ENCODE assay signal across 12 mouse cellular contexts in genomic region chr7:133177179-133177575, GRCm38 (mm10). TPM values are rescaled to one million over a fixed set of nuclear protein-coding genes. Genes with fewer than 3 reads are reported as not detected.
DNase-seq lines count a peak whose midpoint lies in the region; ATAC-seq and TF ChIP-seq lines count a peak whose summit lies in the region.
"Had no signal": no experiment of that assay in that cellular context is flagged by ENCODE, and none has a peak within 500 bp of the region (broad histone marks: within the 10 kb centered on the region; RNA-seq: fewer than 3 reads in every experiment).

No protein-coding gene starts in this region.

- 54% methylated on average over 4 of the region's 4 CpGs for WGBS in intestine, embryonic 14.5 days
- 60% methylated on average over 4 of the region's 4 CpGs for WGBS in intestine, embryonic 15.5 days
- WGBS in lung, embryonic 16.5 days = 51% methylated on average over 4 of the region's 4 CpGs
- WGBS in liver, postnatal 0 days (ENCODE audit: insufficient replicate concordance) = 70% methylated on average over 4 of the region's 4 CpGs

- H3K4me2 ChIP-seq in intestine, embryonic 14.5 days (ENCODE audit: low read length) = no peak overlapping the region
- H3K4me2 ChIP-seq in intestine, embryonic 15.5 days (replicated peaks) = no peak overlapping the region
- H3K4me2 ChIP-seq in lung, embryonic 16.5 days (ENCODE audit: low read depth, low read length) = peak overlapping the region; percentile 21; the same call in 1 of the 2 replicates
- no peak overlapping the region for H3K4me2 ChIP-seq in liver, postnatal 0 days (ENCODE audit: low read depth, low read length)
- H3K4me2 ChIP-seq: forebrain, embryonic 12.5 days; hindbrain, embryonic 12.5 days; limb, embryonic 13.5 days had no signal

- H3K4me3 ChIP-seq in intestine, embryonic 14.5 days (ENCODE audit: low read depth, low read length) = no peak overlapping the region
- H3K4me3 ChIP-seq in intestine, embryonic 15.5 days (replicated peaks) = no peak overlapping the region
- no peak overlapping the region for H3K4me3 ChIP-seq in lung, embryonic 16.5 days (ENCODE audit: low read length)
- H3K4me3 ChIP-seq in liver, postnatal 0 days (ENCODE audit: low read depth, low read length) = no peak overlapping the region
- H3K4me3 ChIP-seq: forebrain, embryonic 12.5 days; hindbrain, embryonic 12.5 days; limb, embryonic 13.5 days had no signal

- H3K4me1 ChIP-seq in intestine, embryonic 14.5 days (replicated peaks; ENCODE audit: control insufficient read depth, insufficient read depth, low read length) = peaks cover 2% of the 10 kb centered on the region; the same call in 1 of the 2 replicates
- H3K4me1 ChIP-seq in intestine, embryonic 15.5 days (replicated peaks) = no peaks in the 10 kb centered on the region; the same call in 1 of the 2 replicates
- H3K4me1 ChIP-seq in lung, embryonic 16.5 days (replicated peaks; ENCODE audit: control insufficient read depth, insufficient read depth, low read length) = peaks cover 15% of the 10 kb centered on the region
- H3K4me1 ChIP-seq in liver, postnatal 0 days (ENCODE audit: insufficient read depth) = no peaks in the 10 kb centered on the region
- H3K4me1 ChIP-seq: forebrain, embryonic 12.5 days; hindbrain, embryonic 12.5 days had no signal

- H3K9ac ChIP-seq in intestine, embryonic 14.5 days (ENCODE audit: low read length) = no peak overlapping the region
- H3K9ac ChIP-seq in intestine, embryonic 15.5 days = no peak overlapping the region
- no peak overlapping the region for H3K9ac ChIP-seq in lung, embryonic 16.5 days (ENCODE audit: low read length)
- H3K9ac ChIP-seq in liver, postnatal 0 days (replicated peaks) = no peak overlapping the region
- H3K9ac ChIP-seq: forebrain, embryonic 12.5 days; hindbrain, embryonic 12.5 days; limb, embryonic 13.5 days had no signal

- no peak for ATAC-seq in cerebellum, adult (ENCODE audit: insufficient number of reproducible peaks, low FRiP score, low TSS enrichment)
- ATAC-seq in intestine, embryonic 14.5 days (replicated peaks; ENCODE audit: low FRiP score, low TSS enrichment, low read depth) = no peak; the same call in 1 of the 2 replicates
- no peak for ATAC-seq in intestine, embryonic 15.5 days
- no peak; the same call in 1 of the 2 replicates for ATAC-seq in lung, embryonic 16.5 days (ENCODE audit: low read depth)
- no peak for ATAC-seq in liver, postnatal 0 days
- ATAC-seq in frontal cortex, adult (ENCODE audit: low TSS enrichment) = no peak

- H3K27ac ChIP-seq in intestine, embryonic 14.5 days (ENCODE audit: low read depth) = peak overlapping the region; percentile 57
- no peak overlapping the region for H3K27ac ChIP-seq in intestine, embryonic 15.5 days
- H3K27ac ChIP-seq in lung, embryonic 16.5 days (ENCODE audit: low read length) = peak overlapping the region; percentile 66
- H3K27ac ChIP-seq in liver, postnatal 0 days (ENCODE audit: low read depth) = 0 out of 2 replicates have a peak overlapping the region, but pooled peaks have one; percentile 44
- H3K27ac ChIP-seq: forebrain, embryonic 12.5 days; hindbrain, embryonic 12.5 days; limb, embryonic 13.5 days had no signal

- H3K9me3 ChIP-seq in intestine, embryonic 14.5 days (ENCODE audit: control insufficient read depth, low read length) = no peaks in the 10 kb centered on the region
- H3K9me3 ChIP-seq in intestine, embryonic 15.5 days = no peaks in the 10 kb centered on the region
- H3K9me3 ChIP-seq in lung, embryonic 16.5 days (ENCODE audit: control insufficient read depth, low read length) = no peaks in the 10 kb centered on the region
- H3K9me3 ChIP-seq in liver, postnatal 0 days (ENCODE audit: low read length) = no peaks in the 10 kb centered on the region
- H3K9me3 ChIP-seq: forebrain, embryonic 12.5 days; hindbrain, embryonic 12.5 days had no signal

- no peak for TF ChIP-seq CTCF in liver, postnatal 0 days (IDR thresholded peaks at IDR 0.05; ENCODE audit: low read depth)

- DNase-seq in cerebellum, adult 11-12 months = peak; percentile 24
- DNase-seq in intestine, embryonic 14.5 days (ENCODE audit: low spot score) = no peak
- no peak for DNase-seq in lung, postnatal 36 days
- DNase-seq in liver, postnatal 0 days = no peak
- DNase-seq: right cerebral cortex, postnatal 14 days had no signal

- TF ChIP-seq EP300 in liver, postnatal 0 days (IDR thresholded peaks at IDR 0.05; ENCODE audit: low read depth) = no peak

- no peaks in the 10 kb centered on the region for H3K36me3 ChIP-seq in intestine, embryonic 14.5 days (ENCODE audit: control insufficient read depth, insufficient read depth, low read length)
- H3K36me3 ChIP-seq in intestine, embryonic 15.5 days = no peaks in the 10 kb centered on the region
- no peaks in the 10 kb centered on the region for H3K36me3 ChIP-seq in lung, embryonic 16.5 days (ENCODE audit: control insufficient read depth, insufficient read depth, low read length)
- H3K36me3 ChIP-seq in liver, postnatal 0 days (replicated peaks; ENCODE audit: insufficient read depth, low read length) = no peaks in the 10 kb centered on the region
- H3K36me3 ChIP-seq: forebrain, embryonic 12.5 days; hindbrain, embryonic 12.5 days; limb, embryonic 13.5 days had no signal

- no peaks in the 10 kb centered on the region for H3K27me3 ChIP-seq in intestine, embryonic 14.5 days (replicated peaks; ENCODE audit: control insufficient read depth, insufficient read depth, low read length)
- H3K27me3 ChIP-seq in intestine, embryonic 15.5 days (replicated peaks) = no peaks in the 10 kb centered on the region
- H3K27me3 ChIP-seq in lung, embryonic 16.5 days (ENCODE audit: control insufficient read depth, insufficient read depth, low read depth, low read length) = no peaks in the 10 kb centered on the region
- H3K27me3 ChIP-seq in liver, postnatal 0 days (ENCODE audit: insufficient read depth, low read length) = no peaks in the 10 kb centered on the region
- H3K27me3 ChIP-seq: forebrain, embryonic 12.5 days; limb, embryonic 13.5 days had no signal

RNA-seq across cellular contexts. Expression of gene Ctbp2, which starts 53.0 kb away (rescaled TPM):
- 112 and 117 TPM in 2 replicates for polyA plus RNA-seq in intestine, embryonic 14.5 days (2014; fragmentation: Nextera tagmentation; extraction: Ambion mirVana)
- 85.3 and 85.5 TPM in 2 replicates for polyA plus RNA-seq in intestine, embryonic 15.5 days (2015; fragmentation: Nextera tagmentation; extraction: Ambion mirVana)
- polyA plus RNA-seq in lung, embryonic 16.5 days (2015; fragmentation: Nextera tagmentation; extraction: Ambion mirVana) = 75.4 and 78.4 TPM in 2 replicates
- polyA plus RNA-seq in liver, postnatal 0 days (2015; fragmentation: Nextera tagmentation; extraction: Ambion mirVana) = 5.8 and 6.1 TPM in 2 replicates

RNA-seq across cellular contexts. Expression of gene Fgfr2, which starts 54.0 kb away (rescaled TPM):
- 105 and 119 TPM in 2 replicates for polyA plus RNA-seq in intestine, embryonic 14.5 days (2014; fragmentation: Nextera tagmentation; extraction: Ambion mirVana)
- polyA plus RNA-seq in intestine, embryonic 15.5 days (2015; fragmentation: Nextera tagmentation; extraction: Ambion mirVana) = 61.9 and 67.0 TPM in 2 replicates
- 175 and 182 TPM in 2 replicates for polyA plus RNA-seq in lung, embryonic 16.5 days (2015; fragmentation: Nextera tagmentation; extraction: Ambion mirVana)
- 11.2 TPM in 2 replicates for polyA plus RNA-seq in liver, postnatal 0 days (2015; fragmentation: Nextera tagmentation; extraction: Ambion mirVana)

Comparison
In these comparisons a context has a peak if more than half of its experiments do, and no peak if none do; other contexts are left out.
1. RNA of gene Ctbp2, which starts 53.0 kb away (polyA plus RNA-seq): 112 to 117 TPM in intestine, embryonic 14.5 days, 85.3 to 85.5 TPM in intestine, embryonic 15.5 days and 75.4 to 78.4 TPM in lung, embryonic 16.5 days; 5.8 to 6.1 TPM in liver, postnatal 0 days; every median in the first group is over 10 times any median in the second.